ENCODE assay signal across 9 mouse cellular contexts in the genomic region with DNA sequence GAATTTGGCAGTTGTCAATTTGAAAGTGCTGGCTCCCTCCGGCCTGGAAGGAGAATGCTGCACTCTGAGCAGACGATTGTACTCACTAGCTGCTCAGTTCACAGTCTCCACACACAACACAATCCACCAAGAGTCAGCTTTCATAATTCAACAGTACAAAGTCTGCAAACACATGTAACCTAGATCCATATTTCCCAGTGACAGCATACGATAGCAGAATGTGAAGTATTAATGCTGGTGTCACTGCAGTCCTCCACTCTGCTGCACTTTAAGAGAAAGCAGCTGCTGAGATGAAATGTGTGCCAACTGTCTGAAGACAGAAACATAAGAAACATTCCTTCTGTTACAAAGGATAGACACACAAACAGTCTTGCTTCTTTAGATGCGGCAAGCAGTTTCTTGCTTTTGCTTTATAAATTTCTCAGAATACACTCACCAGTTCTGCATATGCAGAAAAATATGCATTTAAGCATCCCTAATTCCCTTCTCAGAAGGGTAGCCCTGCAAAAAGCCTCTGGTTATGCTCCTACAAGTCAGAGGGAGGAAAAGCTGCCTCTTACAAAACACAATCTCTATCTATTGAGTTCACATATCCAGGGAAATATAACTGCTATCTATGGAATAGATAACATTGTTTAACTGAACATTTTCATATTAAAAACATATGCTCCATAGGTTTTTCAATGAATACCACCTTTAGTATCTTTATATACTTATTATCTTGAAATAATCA.
DNase-seq lines count a peak whose midpoint lies in the region; ATAC-seq and TF ChIP-seq lines count a peak whose summit lies in the region.
"Had no signal": no experiment of that assay in that cellular context is flagged by ENCODE, and none has a peak within 500 bp of the region (broad histone marks: within the 10 kb centered on the region; RNA-seq: fewer than 3 reads in every experiment).

No protein-coding gene starts in this region.

- H3K4me1 ChIP-seq in forebrain, postnatal 0 days (ENCODE audit: insufficient read depth): no peaks in the 10 kb centered on the region
- no peaks in the 10 kb centered on the region for H3K4me1 ChIP-seq in intestine, postnatal 0 days (replicated peaks; ENCODE audit: control insufficient read depth, insufficient read depth, low read length)
- no peaks in the 10 kb centered on the region for H3K4me1 ChIP-seq in lung, embryonic 16.5 days (replicated peaks; ENCODE audit: control insufficient read depth, insufficient read depth, low read length)
- H3K4me1 ChIP-seq: midbrain, embryonic 12.5 days had no signal

- no peak overlapping the region for H3K9ac ChIP-seq in forebrain, postnatal 0 days
- no peak overlapping the region for H3K9ac ChIP-seq in intestine, postnatal 0 days (ENCODE audit: low read depth, low read length)
- H3K9ac ChIP-seq in lung, embryonic 16.5 days (ENCODE audit: low read length): no peak overlapping the region
- H3K9ac ChIP-seq: midbrain, embryonic 12.5 days had no signal

- no peaks in the 10 kb centered on the region for H3K9me3 ChIP-seq in forebrain, postnatal 0 days (ENCODE audit: low read length)
- H3K9me3 ChIP-seq in intestine, postnatal 0 days (ENCODE audit: control insufficient read depth): no peaks in the 10 kb centered on the region
- no peaks in the 10 kb centered on the region for H3K9me3 ChIP-seq in lung, embryonic 16.5 days (ENCODE audit: control insufficient read depth, low read length)
- H3K9me3 ChIP-seq: midbrain, embryonic 12.5 days had no signal

- 35% methylated on average over 4 of the region's 4 CpGs for WGBS in forebrain, postnatal 0 days
- 64% methylated on average over 4 of the region's 4 CpGs for WGBS in intestine, postnatal 0 days
- whole genome bisulfite sequencing in lung, embryonic 16.5 days: 52% methylated on average over 4 of the region's 4 CpGs

- H3K27me3 ChIP-seq in forebrain, postnatal 0 days (ENCODE audit: insufficient read depth, low read length): no peaks in the 10 kb centered on the region
- no peaks in the 10 kb centered on the region for H3K27me3 ChIP-seq in intestine, postnatal 0 days (replicated peaks; ENCODE audit: control insufficient read depth, insufficient read depth, low read length)
- H3K27me3 ChIP-seq in lung, embryonic 16.5 days (ENCODE audit: control insufficient read depth, insufficient read depth, low read depth, low read length): no peaks in the 10 kb centered on the region
- H3K27me3 ChIP-seq: midbrain, embryonic 12.5 days; Patski had no signal

- DNase-seq in left cerebral cortex, postnatal 25 days (ENCODE audit: low spot score in 2 of 2): peak; percentile 45 to 62
- DNase-seq in left cerebral cortex, adult 8-10 months (ENCODE audit: low spot score in 2 of 2): no peak
- peak; percentile 65 for DNase-seq in forebrain, postnatal 0 days
- DNase-seq in embryo, embryonic 11 days: no peak

- H3K36me3 ChIP-seq in forebrain, postnatal 0 days (ENCODE audit: insufficient read depth): no peaks in the 10 kb centered on the region
- no peaks in the 10 kb centered on the region for H3K36me3 ChIP-seq in intestine, postnatal 0 days (ENCODE audit: control insufficient read depth, insufficient read depth)
- no peaks in the 10 kb centered on the region for H3K36me3 ChIP-seq in lung, embryonic 16.5 days (ENCODE audit: control insufficient read depth, insufficient read depth, low read length)
- H3K36me3 ChIP-seq: midbrain, embryonic 12.5 days had no signal

- intact Hi-C loops in left cerebral cortex, postnatal 25 days (cut with DNase I): loop anchor here (10.0 kb wide), 1 partner anchor 409 kb away; the partner anchor contains the start of gene Zeb2

- H3K4me3 ChIP-seq in forebrain, postnatal 0 days (ENCODE audit: low read depth, low read length): no peak overlapping the region
- no peak overlapping the region for H3K4me3 ChIP-seq in intestine, postnatal 0 days (ENCODE audit: low read depth, low read length)
- no peak overlapping the region for H3K4me3 ChIP-seq in lung, embryonic 16.5 days (ENCODE audit: low read length)
- H3K4me3 ChIP-seq: midbrain, embryonic 12.5 days had no signal

- no peak for TF ChIP-seq CTCF in forebrain, postnatal 0 days (IDR thresholded peaks at IDR 0.05; ENCODE audit: low read depth)
- no peak for TF ChIP-seq CTCF in intestine, postnatal 0 days (IDR thresholded peaks at IDR 0.05; ENCODE audit: low read depth)

- ATAC-seq in forebrain, postnatal 0 days: peak; percentile 92
- no peak for ATAC-seq in intestine, postnatal 0 days
- peak; percentile 97 for ATAC-seq in lung, embryonic 16.5 days (ENCODE audit: low read depth)
- no peak for ATAC-seq in erythroblast, adult 5-6 weeks (replicated peaks; ENCODE audit: low FRiP score, poor library complexity, severe bottlenecking)
- ATAC-seq: Patski had no signal

- no peak overlapping the region for H3K4me2 ChIP-seq in forebrain, postnatal 0 days (ENCODE audit: low read depth)
- peak overlapping the region; percentile 9; the same call in 1 of the 2 replicates for H3K4me2 ChIP-seq in intestine, postnatal 0 days (replicated peaks; ENCODE audit: low read depth)
- H3K4me2 ChIP-seq in lung, embryonic 16.5 days (ENCODE audit: low read depth, low read length): peak overlapping the region; percentile 3; the same call in 1 of the 2 replicates
- H3K4me2 ChIP-seq: midbrain, embryonic 12.5 days had no signal

- peak overlapping the region; percentile 24; the same call in 1 of the 2 replicates for H3K27ac ChIP-seq in forebrain, postnatal 0 days (ENCODE audit: low read depth, low read length)
- no peak overlapping the region for H3K27ac ChIP-seq in intestine, postnatal 0 days (ENCODE audit: low read depth, low read length)
- H3K27ac ChIP-seq in lung, embryonic 16.5 days (ENCODE audit: low read length): peak overlapping the region; percentile 83
- H3K27ac ChIP-seq: midbrain, embryonic 12.5 days had no signal

Comparison
In these comparisons a context has a peak if more than half of its experiments do, and no peak if none do; other contexts are left out.
1. DNase-seq: peak in left cerebral cortex, postnatal 25 days (2 of 2) and forebrain, postnatal 0 days (single experiment); none in left cerebral cortex, adult 8-10 months (0 of 2) and embryo, embryonic 11 days (single experiment).
2. ATAC-seq: peak in forebrain, postnatal 0 days (single experiment) and lung, embryonic 16.5 days (single experiment); none in intestine, postnatal 0 days (single experiment) and erythroblast, adult 5-6 weeks (single experiment).